Mouse (Mus musculus) liver, adult 10 weeks (tissue): ENCODE measurements around the gene Zcchc3. TPM values are rescaled to one million over a fixed set of nuclear protein-coding genes. Genes with fewer than 3 reads are reported as not detected.

Source experiments
- polyA plus RNA-seq: library from polyadenylated mRNA; stranded (reverse); fragments of 350-450 nt; fragmentation: Illumina TruSeq; extraction: RNeasy Lipid Tissue Mini Kit (QIAGEN cat#74804); gene quantifications from one replicate; pipeline ENCODE4 v1.2.3, GENCODE M21; 2014; ENCODE audit warnings: low read depth, low replicate concordance

Zcchc3 gene
- polyA plus RNA-seq: 0.19 TPM

DNA sequence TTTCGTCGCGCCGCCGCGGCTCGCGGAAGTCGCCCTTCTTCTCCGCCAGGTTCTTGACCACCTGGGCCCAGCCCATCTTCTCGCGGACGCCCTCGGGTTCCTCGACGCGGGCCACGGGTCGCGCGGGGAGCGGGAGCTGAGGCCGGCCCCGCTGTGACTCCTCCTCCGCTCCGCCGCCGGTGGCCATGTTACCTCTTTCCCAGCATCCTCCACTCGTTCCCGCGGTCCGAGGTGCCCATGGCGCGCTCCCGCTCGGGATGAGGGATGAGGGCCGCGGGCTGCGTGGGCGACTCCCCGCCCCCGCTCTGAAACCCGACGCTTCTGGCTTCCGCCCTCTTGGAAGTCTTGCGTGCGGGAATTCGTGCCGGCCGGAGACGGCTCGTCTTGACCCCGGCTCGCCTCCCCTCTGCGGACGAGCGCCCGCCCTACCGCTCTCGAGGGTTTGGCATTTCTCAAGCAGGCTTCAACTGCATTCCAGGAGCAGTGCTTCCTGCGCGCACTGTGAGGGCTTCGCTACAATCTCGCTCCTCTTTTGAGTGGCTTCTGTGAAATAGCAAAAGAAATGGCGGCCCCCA lies at the start of gene Zcchc3:
Gene Zcchc3, minus strand, starts transcription at position 437 of the 575 bp plus-strand sequence.

DNA sequence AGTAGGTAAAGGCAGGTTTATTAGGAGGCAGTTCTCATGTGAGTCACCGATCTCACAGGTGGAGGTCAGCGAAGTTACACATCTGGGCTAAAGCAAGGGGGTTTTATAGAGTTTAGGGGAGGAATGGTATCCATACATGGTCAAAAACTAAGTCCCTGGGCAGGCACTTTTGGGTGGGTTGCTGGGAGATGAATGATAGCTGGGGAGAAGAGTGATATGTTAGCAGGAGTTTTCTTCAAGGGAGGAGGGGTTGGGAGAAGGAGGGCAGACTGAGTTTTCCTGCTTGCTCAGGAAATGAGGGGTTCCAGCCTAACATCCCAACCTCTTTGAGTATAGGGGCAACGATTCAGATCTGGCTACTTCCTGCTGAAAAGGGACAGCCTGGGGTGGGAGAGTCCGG lies 460 bp upstream of the Zcchc3 start, which contains the start of gene 6820408C15Rik:
Gene 6820408C15Rik, plus strand, starts transcription at position 301 of the 400 bp plus-strand sequence.

DNA sequence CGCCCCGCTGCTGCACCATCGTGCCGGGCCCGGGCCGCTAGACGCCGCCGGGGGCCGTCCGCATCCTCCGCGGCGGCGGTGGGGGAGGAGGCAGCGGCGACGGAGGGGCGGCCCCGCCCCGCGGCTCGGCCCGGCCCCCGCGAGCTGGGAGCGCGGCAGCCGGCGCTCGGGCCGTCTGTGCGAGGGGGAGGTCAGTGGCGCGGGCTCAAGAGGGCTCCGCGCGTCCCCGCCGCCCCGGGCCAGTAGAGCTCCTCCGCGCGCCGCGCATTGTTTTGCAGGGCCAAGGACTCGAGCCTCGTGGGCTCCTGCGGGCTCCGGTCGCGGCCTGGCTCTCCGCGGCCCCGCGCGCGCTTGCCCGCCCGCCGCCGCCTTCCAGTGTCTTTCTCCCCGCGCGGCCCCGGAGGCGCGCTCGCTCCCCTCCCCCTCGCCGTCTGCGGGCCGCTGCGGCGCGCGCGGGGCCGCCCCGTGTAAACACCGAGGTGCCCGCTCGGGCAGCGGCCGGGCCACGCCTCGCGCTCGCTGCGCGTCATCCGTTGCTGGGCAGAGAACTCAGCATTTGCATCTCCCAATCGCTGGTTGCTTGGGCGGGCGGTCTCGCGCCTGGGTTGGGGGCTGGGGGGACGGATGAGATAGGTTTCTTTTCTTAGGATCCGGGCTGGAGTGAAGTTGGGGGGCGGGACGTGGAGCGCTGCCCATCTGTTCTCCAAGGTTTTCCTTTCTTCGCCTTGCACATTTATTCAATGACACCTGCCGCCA lies 17.0 kb downstream of the Zcchc3 start, which contains the start of gene Sox12:
Gene Sox12, minus strand, starts transcription at position 384 of the 756 bp plus-strand sequence.

DNA sequence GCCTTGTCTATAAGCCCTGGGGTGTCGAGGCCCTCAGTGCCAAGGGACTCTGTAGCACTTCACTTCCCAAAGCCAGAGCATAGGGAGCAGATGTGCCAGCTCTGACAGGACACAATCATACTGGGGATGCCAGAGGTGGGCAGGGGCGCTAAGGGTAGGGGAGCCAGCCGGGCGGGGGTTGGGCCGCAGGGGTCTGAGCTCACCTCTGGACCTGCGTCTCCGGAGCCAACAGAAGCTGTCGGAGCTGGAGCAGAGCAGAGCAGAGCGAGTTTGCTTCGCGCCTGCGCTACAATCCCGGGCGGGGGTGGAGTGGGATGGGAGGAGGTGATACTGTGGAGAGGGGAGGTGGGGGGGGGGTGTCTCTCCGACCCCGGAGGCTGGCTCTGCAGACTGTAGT lies 38.5 kb downstream of the Zcchc3 start, which contains the start of gene Nrsn2:
Gene Nrsn2, minus strand, starts transcription at position 294 of the 397 bp plus-strand sequence.

Other genes starting within 250 kb of the Zcchc3 start
- 111 TPM for gene Csnk2a1, start 188.2 kb downstream of the Zcchc3 start, polyA plus RNA-seq
- gene Tbc1d20, start 121.2 kb downstream of the Zcchc3 start, polyA plus RNA-seq: 12.4 TPM
- 1.8 TPM for gene Rbck1, start 82.4 kb downstream of the Zcchc3 start, polyA plus RNA-seq
- gene Trib3, start 71.0 kb downstream of the Zcchc3 start, polyA plus RNA-seq: 0.61 TPM
- gene Nrsn2, start 38.4 kb downstream of the Zcchc3 start, polyA plus RNA-seq: not detected
- gene Sox12, start 17.0 kb downstream of the Zcchc3 start, polyA plus RNA-seq: 0.34 TPM
- gene 6820408C15Rik, start 560 bp upstream of the Zcchc3 start, polyA plus RNA-seq: not detected
- not detected for gene Defb23, start 49.6 kb upstream of the Zcchc3 start, polyA plus RNA-seq
- not detected for gene Defb20, start 62.0 kb upstream of the Zcchc3 start, polyA plus RNA-seq
- gene Defb22, start 75.1 kb upstream of the Zcchc3 start, polyA plus RNA-seq: not detected
- gene Defb26, start 96.7 kb upstream of the Zcchc3 start, polyA plus RNA-seq: not detected
- gene Defb28, start 103.2 kb upstream of the Zcchc3 start, polyA plus RNA-seq: not detected
- not detected for gene Defb29, start 125.1 kb upstream of the Zcchc3 start, polyA plus RNA-seq
- gene Gm17416, start 154.3 kb upstream of the Zcchc3 start, polyA plus RNA-seq: not detected
- gene Defb21, start 157.7 kb upstream of the Zcchc3 start, polyA plus RNA-seq: not detected
- not detected for gene Defb19, start 165.3 kb upstream of the Zcchc3 start, polyA plus RNA-seq
- not detected for gene Defb45, start 184.4 kb upstream of the Zcchc3 start, polyA plus RNA-seq
- not detected for gene Defb36, start 189.3 kb upstream of the Zcchc3 start, polyA plus RNA-seq
- gene Defb25, start 208.0 kb upstream of the Zcchc3 start, polyA plus RNA-seq: not detected
- gene Rem1, start 211.9 kb upstream of the Zcchc3 start, polyA plus RNA-seq: not detected